Mouse (Mus musculus) WW6 (cell line): ENCODE data around the gene Chd9.
"Not testable (repeated sequence)": the region's sequence is repeated elsewhere in the genome, so short reads cannot be mapped to it uniquely, and the experiment has no call there.

Experiments used
- DNase-seq: peaks from one replicate; pipeline ENCODE4 v3.0.0-alpha.2; 2013; ENCODE audit warnings: low read depth, low spot score

Gene Chd9

DNA sequence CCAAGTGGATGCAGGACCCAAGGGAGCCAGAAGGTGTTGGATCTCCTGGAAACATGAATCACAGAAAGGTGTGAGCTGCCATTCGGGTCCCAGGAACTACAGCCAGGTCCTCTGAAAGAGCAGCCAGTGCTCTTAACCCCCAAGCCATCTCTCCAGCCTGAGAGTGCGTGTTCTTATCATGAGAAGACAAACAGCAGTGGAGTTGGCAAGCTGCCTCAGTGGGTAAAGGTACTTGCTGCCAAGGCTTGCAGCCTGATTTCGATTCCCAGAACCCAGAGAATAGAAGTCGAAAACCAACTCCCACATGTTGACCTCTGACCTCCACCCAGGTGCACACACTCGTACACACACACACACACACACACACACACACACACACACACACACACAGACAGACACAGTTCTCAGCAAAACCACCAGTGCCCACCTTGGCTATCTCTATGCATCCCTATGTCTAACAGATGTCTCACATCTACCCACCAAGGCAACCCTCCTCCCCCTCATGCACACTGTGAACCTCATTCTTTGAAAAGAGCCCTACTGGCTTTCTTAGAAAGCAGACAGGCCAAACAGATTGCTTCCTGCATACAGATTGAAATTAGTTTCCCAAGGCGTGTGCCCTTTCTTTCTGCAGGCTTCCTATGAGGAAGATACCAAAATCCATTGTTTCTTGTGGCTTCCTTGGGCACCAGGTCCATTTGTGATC lies 43.4 kb downstream of the Chd9 start:
- no peak for DNase-seq

DNA sequence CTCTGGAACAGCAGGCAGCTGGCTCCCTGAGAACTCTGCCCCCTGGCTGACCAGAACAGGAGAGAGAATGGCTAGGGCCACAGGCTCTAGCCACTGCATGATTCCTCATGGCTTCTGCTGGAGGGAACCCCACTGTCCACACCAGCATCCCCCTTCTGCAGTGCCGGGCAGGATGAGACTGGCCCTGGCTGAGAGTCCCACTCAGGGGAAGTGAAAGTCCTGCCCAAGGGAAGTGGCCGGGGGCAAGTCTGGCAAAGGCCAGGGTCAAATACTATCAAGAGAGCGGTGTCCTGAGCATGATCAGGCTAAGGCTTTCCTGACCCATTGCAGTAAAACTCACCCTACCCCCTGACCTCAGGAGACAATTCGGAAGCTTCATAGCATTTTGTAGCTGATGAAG lies 44.9 kb downstream of the Chd9 start:
- DNase-seq = no peak

DNA sequence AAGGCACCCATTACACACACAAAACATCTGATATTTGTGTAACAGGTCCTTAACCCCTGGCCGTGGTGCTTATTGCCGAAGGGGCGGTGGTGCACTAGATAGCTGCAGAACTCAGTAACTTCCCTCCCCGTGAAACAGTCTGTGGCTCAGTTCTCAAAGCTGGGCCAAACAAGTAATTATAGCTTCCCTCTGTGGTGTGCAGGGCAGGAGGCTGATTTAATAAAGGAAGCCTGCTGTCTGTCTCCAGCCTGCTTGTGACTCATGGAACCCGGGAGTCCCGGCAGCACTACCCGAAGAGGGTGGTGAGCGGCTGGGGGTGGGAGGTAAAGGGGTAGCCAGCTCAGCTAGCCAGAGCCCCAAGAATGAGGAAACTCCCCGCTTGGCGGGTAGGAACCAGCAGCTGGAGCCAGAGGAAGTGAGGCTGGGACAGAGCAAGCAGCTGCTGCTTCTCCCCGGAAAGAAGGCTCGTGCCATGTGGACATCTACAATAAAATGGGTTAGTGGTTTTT lies 48.1 kb downstream of the Chd9 start:
- no peak for DNase-seq

DNA sequence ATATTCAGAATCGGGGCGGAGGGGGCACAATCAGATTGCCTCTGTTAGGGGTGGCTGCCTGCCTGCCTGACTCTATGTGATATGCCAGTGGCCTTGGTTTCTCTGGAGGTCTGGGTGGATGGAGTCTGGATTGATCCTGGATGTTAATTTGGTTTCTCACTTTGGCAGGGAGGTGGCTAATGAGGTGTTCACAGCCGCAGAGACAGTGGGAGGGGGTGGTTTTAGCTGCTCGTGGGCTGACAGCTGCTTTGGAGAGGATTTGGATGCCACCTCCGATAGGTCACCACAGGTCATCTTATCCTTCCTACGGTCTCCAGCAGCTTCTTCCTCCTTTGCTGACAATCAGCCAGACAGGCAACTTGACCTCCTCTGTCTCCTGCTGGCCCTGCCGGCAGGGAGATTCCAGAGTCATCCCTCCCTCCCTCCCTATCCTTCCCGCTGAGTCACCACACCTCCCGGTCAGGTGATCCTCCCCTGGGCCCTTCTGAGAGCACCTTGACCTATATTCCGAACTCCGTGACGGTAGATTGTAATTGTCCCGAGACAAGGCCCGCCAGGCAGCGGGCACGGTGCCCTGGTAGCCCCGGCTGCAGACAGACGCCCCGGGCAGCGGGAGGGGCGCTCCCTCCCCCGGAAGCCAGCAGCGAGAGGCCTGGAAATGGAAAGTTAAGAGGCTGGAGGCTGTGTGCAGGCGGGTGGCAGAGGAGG lies 48.7 kb downstream of the Chd9 start:
- DNase-seq = no peak

DNA sequence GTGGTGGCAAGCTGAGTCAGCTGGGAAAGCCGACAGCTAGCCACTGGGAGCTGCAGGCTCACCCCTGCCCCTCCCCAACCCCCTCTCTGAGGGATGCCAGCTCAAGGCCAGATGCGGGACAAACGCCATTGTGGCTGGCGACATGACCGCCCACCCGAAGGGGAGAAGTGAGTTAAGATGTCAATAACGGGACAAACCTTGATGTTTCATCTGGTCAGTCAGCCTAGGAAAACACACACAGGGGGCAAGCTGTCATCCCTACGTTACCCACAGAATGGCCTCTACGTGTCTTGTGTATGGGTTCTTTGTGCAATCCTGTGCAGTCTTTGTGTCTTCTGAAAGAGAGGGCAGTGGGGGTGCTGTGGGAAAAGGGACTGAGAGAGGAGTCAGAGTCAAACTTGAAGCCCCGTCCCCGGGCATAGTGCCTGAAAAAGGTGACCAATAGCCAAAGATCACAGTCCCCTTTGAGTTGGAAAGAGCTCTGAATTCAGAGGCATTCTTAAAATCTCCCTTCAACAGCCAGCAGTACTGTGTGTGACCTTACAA lies 49.4 kb downstream of the Chd9 start:
- DNase-seq = no peak

DNA sequence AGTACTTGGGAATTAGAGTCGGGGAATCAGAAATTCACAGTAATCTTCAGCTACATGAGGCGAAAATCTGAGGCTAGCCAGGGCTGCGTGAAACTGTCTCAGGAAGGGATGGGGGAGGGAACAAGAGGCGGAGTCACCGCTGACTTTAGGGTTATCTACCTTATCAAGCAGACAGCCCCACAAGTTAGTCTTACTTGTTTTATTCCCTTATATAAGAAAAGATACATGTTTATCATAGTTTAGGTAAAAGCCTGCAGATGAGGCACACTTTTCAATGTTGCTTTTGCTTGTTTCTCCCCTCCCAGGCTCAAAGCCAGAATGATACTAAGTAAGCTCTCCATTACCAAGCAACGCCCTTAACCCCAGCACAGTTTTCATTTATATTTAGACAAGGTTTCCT lies 50.4 kb downstream of the Chd9 start:
- no peak for DNase-seq

DNA sequence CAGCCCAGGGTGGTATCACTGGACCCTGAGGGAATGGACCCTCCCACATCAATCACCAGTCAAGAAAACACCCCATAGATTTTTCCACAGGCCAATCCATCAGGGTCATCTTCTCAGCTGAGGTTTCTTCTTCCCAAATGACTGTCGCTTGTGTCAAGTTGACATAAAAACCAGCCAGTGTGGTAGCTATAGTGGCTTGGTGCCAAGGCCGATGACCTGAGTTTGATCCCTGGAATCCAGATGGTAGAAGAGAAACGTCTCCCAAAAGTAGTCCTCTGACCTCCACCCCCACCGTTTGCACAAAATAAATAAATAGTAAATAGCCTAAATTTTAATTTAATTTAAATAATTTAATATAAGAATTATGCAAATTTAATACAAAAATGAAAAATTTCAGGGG lies 51.9 kb downstream of the Chd9 start:
- DNase-seq = no peak

DNA sequence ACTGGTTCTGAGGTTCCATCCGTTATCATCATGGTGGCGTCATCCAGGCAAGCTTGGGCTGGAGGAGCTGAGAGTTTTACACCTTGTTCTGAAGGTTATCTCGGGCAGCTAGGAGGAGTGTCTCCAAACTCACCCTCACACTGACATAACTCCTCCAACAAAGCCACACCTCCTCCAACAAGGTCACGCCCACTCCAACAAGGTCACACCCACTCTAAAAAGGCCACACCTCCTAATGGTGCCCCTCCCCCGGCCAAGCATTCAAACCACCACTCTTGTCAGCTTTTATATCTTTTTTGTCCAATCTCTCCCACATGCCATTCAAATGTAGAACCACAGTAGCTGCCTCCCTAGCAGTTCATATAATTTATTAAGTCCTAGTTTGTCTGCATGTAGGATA lies 53.0 kb downstream of the Chd9 start:
- DNase-seq = peak; percentile 36

DNA sequence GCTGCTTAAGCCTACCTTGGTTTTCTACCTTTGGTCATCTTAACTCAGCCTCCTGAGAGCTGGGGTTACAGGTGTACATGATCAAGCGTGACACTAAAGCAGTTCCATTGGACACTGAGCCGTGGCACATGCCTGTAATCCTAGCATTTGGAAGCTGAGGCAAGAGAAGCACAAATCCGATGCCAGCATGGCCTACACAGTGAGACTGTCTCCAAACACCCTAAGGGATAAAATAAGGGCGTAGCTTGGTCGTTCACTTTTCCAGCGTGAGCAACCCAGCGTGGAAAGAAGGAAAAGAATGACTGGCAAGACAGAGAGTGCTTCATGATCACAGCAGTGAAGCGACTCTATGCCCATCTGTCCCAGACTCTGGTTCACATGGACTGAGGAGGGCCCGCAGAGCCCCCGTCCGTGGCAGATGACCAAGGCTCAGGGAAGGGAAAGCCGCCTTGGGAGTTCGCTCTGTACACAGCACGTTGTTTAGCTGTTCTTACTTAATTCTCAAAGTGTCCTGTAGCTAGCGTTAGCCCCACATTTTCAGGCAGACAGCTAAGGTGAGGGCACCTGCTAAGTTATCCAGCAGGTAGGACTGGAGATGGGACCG lies 54.0 kb downstream of the Chd9 start:
- no peak for DNase-seq

DNA sequence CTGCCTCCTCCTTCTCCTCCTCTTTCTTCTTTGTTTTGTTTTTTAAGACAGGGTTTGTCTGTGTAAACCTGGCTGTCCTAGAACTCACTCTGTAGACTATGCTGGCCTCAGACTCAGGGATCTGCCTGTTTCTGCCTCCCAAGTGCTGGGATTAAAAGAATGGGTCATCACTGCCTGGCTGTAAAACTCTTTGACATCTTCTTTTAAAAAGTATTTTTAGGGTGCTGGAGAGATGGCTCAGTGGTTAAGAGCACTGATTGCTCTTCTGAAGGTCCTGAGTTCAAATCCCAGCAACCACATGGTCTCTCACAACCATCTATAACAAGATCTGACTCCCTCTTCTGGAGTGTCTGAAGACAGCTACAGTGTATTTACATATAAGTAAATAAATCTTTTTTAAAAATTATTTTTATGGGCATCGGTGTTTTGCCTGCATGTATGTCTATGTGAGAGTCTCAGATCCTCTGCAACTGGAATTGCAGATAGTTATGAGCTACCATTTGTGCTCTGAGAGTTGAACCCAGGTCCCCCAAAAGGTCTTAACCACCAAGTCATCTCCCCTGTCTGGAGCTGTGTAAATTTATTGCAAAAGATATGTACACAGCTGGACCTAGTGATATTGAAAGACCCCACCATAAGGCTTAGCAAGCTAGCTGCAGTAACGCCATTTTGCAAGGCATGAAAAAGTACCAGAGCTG lies 57.7 kb downstream of the Chd9 start:
- DNase-seq = no peak

DNA sequence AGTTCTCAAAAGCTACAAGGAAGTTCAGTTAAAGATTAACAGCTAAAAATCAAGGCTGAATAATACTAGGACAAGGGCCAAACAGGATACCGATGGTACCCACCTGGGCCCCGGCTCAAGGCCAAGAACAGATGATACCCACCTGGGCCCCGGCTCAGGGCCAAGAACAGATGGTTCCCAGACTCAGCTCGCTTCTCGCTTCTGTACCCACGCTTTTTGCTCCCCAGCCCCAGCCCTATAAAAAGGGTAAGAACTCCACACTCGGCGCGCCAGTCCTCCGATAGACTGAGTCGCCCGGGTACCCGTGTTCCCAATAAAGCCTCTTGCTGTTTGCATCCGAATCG lies 58.2 kb downstream of the Chd9 start:
- not testable (repeated sequence) for DNase-seq

DNA sequence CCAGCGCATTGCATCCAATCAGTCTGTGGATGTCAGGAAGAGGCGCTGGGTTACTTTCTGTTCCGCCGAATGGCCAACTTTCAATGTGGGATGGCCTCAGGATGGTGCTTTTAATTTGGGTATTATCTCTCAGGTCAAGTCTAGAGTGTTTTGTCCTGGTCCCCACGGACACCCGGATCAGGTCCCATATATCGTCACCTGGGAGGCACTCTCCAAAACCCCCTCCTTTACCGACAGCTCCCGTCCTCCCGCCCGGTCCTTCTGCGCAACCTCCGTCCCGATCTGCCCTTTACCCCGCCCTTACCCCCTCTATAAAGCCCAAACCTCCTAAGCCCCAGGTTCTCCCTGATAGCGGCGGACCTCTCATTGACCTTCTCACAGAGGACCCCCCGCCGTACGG lies 59.2 kb downstream of the Chd9 start:
- DNase-seq = not testable (repeated sequence)

DNA sequence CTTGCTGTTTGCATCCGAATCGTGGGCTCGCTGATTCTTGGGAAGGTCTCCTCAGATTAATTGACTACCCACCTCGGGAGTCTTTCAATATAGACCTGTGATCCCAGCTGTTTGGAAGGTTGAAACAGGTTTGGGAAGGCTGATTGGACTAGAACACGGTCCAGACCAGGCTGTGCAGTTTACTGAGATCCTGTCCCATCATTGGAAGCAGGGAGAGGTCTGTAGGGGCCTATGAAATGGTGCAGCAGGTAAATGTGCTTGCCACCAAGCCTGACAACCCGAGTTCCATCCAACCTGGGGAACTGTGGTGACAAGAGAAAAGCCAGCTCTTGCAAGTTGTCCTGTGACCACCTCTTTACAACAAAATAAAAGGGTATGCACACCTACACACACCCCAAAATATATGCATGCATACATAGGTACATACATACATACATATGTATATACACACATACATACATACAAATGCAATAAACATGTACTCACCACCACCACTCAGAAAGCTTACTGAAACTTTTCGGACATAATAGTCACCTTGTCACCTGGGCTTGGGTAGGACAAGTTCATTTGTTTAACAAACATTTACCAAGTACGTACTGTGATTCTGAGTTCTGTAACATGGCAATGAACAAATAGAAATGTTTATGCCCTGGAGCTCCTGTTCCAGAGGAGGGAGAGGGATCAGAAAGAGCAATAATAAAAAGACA lies 63.9 kb downstream of the Chd9 start:
- DNase-seq = no peak

DNA sequence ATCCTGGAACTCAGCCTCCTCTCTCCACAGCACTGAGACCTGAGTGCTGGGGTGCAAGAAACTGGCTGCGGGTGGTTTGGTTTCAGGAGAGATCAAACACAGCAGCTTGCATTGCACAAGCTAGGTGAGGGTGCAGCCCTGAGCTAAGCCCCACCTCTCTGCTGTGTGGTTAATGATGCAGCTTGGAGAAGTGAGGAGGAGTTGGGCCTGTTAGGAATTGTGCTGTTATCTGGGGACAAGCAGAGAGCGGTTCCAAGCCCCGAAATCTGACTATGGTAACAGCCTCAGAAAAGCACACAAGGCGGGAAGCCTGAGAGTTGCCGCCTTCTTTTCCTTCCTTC lies 64.4 kb downstream of the Chd9 start:
- no peak for DNase-seq

DNA sequence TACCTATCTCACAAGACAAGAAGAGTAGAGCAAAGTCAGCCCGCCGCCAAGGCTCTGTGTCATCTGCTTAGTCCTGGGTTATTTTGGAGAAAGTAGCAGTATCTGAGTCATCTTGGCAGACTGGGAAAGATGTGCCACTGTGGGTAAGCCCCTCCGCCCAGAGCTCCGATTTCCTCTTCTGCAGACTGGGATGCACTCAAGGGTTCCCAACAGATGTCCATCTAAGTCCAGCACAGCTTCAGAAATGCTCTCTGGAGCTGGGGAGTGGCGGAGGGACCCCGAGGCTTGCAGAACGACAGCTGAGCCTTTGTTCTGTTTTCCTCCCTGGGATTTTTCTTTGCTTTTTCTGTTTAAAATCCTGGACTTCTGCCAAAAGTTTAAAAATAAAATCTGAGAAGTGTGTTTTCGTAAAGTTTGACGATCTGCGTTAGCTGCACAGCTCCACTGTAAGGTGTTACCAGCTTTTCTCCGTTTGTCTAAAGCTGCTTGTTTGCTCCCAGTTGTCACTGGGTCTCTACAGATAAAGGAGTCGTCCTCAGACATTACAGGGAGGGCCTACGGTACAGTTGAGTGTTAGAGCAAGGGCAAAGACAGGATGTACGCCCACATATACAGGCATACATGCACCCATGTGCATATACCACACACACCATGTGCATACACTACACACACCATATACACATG lies 66.2 kb downstream of the Chd9 start:
- no peak for DNase-seq

DNA sequence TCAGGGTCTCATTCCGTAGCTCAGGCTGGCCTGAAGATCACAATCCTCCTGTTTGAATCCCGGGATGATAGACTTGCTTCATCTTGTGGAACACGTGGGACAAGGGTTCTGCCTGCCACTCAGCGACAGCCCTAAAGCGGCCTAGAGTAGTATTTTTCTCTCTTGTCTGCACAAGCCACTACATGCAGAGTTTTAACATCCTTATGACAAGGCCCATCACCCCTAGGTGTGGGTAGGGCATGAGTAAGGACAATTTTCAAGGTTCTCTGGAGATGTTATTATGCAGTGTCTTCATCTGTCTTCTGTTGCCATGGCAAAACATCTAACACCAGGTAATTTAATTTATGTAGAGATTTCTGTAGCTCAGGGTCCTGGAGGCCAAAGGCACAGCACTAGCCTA lies 69.2 kb downstream of the Chd9 start:
- DNase-seq = no peak

DNA sequence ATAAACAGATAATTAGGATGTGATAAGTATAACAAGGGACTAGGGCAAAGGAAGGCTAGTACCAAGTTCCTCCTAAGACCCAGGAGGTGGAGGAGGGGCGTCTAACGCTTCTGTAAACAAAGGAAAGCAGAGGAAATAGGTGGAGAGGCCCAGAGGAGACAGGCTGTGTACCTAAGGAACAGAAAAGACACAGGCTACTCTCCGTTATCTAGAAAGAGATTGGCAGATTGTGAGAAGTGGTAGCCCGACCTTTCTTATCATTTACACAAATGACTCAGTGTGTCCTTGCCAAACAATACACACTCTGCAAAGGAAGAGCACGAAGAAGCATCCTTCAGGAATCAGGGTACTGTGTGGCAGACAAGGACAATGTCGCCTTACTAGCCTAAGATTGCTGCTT lies 70.4 kb downstream of the Chd9 start:
- no peak for DNase-seq

DNA sequence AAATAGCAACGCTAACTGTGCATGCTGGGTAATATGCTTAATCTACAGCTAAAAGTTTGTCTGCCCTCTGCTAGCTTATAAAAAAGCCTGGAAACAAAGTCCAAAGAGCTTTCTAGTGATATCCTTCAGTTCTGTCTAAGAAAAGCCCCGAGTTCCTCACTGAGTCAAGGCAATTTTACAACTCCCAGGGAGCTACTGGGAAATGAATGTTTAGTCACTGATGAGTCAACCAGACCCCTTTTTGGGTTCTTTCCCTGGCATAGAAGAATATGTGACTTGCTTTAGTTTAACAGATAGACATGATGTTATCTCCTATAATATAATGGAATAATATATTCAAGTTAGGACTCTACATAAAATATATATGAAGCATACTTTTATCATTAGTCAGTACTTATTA lies 73.8 kb downstream of the Chd9 start:
- no peak for DNase-seq

DNA sequence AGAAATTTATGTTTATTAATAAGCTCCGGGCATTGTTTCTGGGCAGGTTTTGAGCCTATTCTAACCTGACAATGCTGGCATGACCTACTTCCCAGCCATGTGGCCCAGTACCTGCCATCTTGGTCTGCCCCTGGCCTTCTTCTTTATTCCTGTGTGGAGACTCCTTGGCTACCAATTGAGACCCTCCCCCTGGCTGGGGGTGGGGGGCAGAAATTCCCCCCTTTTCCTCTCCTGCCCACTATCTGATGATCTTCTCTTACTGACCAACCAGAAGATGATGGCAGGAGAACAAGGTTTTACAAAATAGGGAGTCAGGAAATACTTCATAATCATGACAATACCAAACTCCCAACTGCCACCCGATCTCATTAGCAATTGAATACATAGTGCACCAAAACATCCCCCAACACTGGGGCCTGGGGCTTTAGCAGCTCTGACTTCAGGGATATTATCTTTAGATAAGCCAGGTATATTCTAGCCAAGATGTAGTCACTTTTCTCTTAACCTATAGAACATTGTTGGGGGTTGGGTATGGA lies 76.1 kb downstream of the Chd9 start:
- no peak for DNase-seq

DNA sequence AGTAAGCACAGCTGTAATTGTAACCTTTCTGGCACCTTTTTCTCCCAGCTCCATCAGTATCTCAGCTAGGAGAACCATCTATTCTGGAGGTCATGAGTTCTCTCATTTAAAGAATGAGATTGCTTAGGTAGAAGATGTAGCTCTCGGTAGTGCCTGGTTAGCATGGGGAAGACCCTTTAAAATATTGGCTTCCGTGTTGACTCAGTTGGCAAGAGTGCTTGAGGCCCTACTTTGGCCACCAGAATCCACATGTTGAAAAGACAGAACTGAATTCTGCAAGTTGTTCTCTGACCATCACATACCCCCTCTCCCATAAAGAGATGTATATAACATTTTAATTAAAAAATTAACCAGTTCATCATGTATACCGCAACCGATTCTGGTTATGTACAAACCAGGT lies 78.8 kb downstream of the Chd9 start:
- no peak for DNase-seq

DNA sequence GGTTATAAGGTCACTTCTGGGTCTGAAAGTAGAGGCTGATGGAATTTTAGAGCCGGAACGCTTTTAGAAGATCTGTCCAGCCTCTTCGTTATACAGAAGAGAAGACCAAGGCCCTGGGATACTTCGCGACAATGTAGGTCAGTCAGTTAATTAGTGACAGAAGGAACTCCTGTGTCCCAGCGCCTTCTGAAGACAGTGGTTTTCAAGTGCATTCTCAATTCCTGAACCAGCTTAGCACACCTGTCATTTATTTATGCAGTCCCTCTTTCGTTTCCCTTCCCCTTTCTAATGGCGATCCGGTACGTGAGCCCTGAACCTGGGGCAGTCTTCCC lies 79.3 kb downstream of the Chd9 start:
- no peak for DNase-seq
